Mouse (Mus musculus) brain, embryonic 18.5 days (tissue): ENCODE data around the gene Notch4.
"Not testable (repeated sequence)": the region's sequence is repeated elsewhere in the genome, so short reads cannot be mapped to it uniquely, and the experiment has no call there.

ENCODE experiments used
- DNase-seq: peaks from one replicate; pipeline ENCODE4 v3.0.0-alpha.2; 2012; ENCODE audit warnings: low read depth, low spot score

Notch4 gene

GRCm38 (mm10) chr17:34564003-34564421, at the start of gene Notch4:
TSS of gene Notch4 (plus strand) at chr17:34564268.
- no peak for DNase-seq

- DNase-seq: no peak
These were observed 47.6 kb upstream of the Notch4 start for GRCm38 (mm10) chr17:34516514-34516913.

GRCm38 (mm10) chr17:34517252-34517651, 46.8 kb upstream of the Notch4 start, which contains the start of gene Btnl6:
TSS of gene Btnl6 (minus strand) at chr17:34517352.
- no peak for DNase-seq

GRCm38 (mm10) chr17:34517795-34518194, 46.3 kb upstream of the Notch4 start:
- no peak for DNase-seq

GRCm38 (mm10) chr17:34518571-34518970, 45.5 kb upstream of the Notch4 start:
- not testable (repeated sequence) for DNase-seq

- no peak for DNase-seq
These were observed 45.1 kb upstream of the Notch4 start for GRCm38 (mm10) chr17:34519001-34519400.

- DNase-seq: no peak
These were observed 31.4 kb upstream of the Notch4 start for GRCm38 (mm10) chr17:34532671-34533070.

- DNase-seq: not testable (repeated sequence)
These were observed 20.5 kb upstream of the Notch4 start for GRCm38 (mm10) chr17:34543567-34543966.

- no peak for DNase-seq
These were observed 17.3 kb upstream of the Notch4 start for GRCm38 (mm10) chr17:34546797-34547196.

GRCm38 (mm10) chr17:34547601-34548000, 16.5 kb upstream of the Notch4 start:
- DNase-seq: no peak

- no peak for DNase-seq
These were observed 14.9 kb upstream of the Notch4 start for GRCm38 (mm10) chr17:34549156-34549555.

- DNase-seq: no peak
These were observed 14.2 kb upstream of the Notch4 start for GRCm38 (mm10) chr17:34549843-34550242.

- no peak for DNase-seq
These were observed 8.6 kb upstream of the Notch4 start for GRCm38 (mm10) chr17:34555483-34555882.

GRCm38 (mm10) chr17:34556406-34556805, 7.7 kb upstream of the Notch4 start:
- no peak for DNase-seq

- DNase-seq: no peak
These were observed 6.7 kb upstream of the Notch4 start for GRCm38 (mm10) chr17:34557411-34557810.

- no peak for DNase-seq
These were observed 5.0 kb upstream of the Notch4 start for GRCm38 (mm10) chr17:34559116-34559515.

- no peak for DNase-seq
These were observed 4.2 kb upstream of the Notch4 start for GRCm38 (mm10) chr17:34559895-34560294.

- no peak for DNase-seq
These were observed 3.6 kb upstream of the Notch4 start for GRCm38 (mm10) chr17:34560438-34560837.

- DNase-seq: no peak
These were observed 2.9 kb upstream of the Notch4 start for GRCm38 (mm10) chr17:34561200-34561599.

- no peak for DNase-seq
These were observed 1.5 kb upstream of the Notch4 start for GRCm38 (mm10) chr17:34562595-34562994.

GRCm38 (mm10) chr17:34563354-34563753, 714 bp upstream of the Notch4 start:
- no peak for DNase-seq

- no peak for DNase-seq
These were observed 728 bp downstream of the Notch4 start for GRCm38 (mm10) chr17:34564796-34565195.

GRCm38 (mm10) chr17:34567311-34567710, 3.2 kb downstream of the Notch4 start:
- DNase-seq: no peak

- DNase-seq: no peak
These were observed 4.4 kb downstream of the Notch4 start for GRCm38 (mm10) chr17:34568421-34568820.
